Mouse (Mus musculus): ENCODE results near the gene Kcnk1.
A peak's percentile ranks its signal among the peaks of the same experiment; 100 is the strongest.

The Kcnk1 gene

GRCm38 (mm10) chr8:125995101-125995986, at the start of gene Kcnk1:
Gene Kcnk1, plus strand, starts transcription at chr8:125995170.
- DNase-seq (ENCODE audit: extremely low read depth, low read depth) = no peak

GRCm38 (mm10) chr8:125948696-125949308, 46.2 kb upstream of the Kcnk1 start:
- DNase-seq (ENCODE audit: extremely low read depth, low read depth) = no peak

GRCm38 (mm10) chr8:125950007-125950940, 44.7 kb upstream of the Kcnk1 start:
- peak; percentile 79 for DNase-seq (ENCODE audit: extremely low read depth, low read depth)

DNA sequence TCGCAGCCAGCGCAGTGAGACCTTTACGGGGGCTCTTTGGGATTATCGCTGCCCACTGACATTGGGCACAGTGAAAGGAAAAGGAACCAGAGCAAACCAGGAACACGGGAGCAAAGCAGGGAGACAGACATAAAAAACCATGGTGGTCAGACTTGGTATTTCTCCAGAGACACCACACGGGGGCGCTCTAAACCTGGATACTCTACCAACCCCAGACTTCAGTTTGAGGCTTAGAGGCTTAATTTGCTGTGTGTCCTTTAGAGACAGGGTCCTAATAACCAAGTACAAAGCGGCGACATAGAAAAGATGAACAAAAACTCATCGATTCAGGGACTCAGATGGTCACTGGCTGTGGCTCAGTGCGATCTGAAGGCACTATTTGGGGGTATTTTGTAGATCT, 39.3 kb upstream of the Kcnk1 start:
- DNase-seq (ENCODE audit: extremely low read depth, low read depth) = no peak

- no peak for DNase-seq (ENCODE audit: extremely low read depth, low read depth)
Observed at GRCm38 (mm10) chr8:125956796-125957195, 38.2 kb upstream of the Kcnk1 start.

DNA sequence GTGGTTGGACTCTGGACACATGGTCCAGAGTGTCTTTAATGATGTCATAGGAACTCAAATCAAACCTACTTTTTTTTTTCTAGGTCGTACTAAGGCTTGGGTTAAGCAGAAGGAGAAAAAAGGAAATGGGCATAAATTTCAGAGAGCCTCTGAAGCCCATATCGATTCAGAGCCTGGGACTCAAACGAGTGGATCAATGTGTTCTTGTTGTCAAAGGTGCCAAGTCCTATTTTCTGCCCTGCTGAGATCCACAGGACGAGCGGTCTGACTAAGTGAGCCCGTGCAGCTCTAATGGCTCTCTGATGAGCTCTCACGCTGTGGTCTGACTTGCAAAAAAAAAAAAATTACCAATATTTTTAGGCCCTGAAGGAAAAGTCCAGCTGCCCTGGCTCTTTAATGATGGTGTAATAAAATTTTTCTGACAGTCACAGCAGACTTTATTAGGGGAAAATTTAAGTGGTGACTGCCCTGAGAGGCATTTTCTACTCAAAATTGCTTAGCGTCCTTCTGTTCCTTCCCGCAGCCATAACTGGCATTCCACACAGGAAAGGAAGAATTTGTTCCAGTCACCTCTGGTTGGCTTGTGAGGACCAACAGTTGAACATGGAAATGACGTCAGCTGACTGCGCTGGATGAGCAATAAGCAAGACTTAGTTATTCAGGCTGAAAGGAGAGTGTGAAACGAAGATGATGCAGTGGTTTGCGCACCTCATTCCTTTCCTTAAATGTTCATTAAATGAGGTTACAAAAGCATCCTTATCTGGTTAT, 37.6 kb upstream of the Kcnk1 start:
- no peak for DNase-seq (ENCODE audit: extremely low read depth, low read depth)

- no peak for DNase-seq (ENCODE audit: extremely low read depth, low read depth)
Observed at GRCm38 (mm10) chr8:125957994-125958368, 37.0 kb upstream of the Kcnk1 start.

DNA sequence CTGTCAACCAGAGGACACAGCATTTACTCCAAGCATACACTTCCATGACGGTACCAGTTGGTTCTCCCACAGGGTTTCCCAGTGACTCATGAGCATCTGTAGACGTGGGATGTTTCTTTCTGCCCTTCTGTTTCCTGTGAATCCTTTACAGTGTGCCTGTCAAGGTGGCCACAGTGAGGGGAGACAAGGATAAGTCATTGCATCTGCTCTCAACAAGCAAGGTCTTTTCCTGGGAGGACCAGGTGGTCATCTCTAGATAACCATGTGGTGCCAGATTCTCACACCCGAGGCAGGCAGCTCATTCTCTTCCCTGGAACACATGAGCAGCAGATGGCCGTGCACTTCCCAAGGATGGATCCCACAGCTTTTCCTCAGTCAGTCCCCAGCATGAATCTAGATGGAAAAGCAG, 35.6 kb upstream of the Kcnk1 start:
- no peak for DNase-seq (ENCODE audit: extremely low read depth, low read depth)

DNA sequence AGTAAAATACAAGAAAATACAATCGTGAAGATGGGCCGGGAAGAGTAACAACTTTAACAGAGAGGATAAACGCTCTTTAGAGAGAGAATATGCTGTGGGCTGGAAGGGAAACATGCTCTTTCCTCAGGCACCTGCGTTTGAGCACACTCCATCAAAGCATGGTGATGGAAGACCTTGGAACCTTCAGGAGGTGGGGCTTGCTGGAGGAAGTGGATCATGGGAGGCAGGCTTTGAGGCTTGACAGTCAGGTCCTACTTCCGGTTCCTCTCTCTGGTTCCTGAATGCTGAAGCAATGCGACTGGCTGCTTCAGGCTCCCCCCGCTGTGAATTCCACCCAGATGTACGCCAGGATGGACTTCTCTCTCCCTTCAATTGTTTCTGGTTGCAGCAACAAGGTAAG, 34.9 kb upstream of the Kcnk1 start:
- DNase-seq (ENCODE audit: extremely low read depth, low read depth) = no peak

- DNase-seq (ENCODE audit: extremely low read depth, low read depth) = no peak
Observed at GRCm38 (mm10) chr8:125961790-125962189, 33.2 kb upstream of the Kcnk1 start.

DNA sequence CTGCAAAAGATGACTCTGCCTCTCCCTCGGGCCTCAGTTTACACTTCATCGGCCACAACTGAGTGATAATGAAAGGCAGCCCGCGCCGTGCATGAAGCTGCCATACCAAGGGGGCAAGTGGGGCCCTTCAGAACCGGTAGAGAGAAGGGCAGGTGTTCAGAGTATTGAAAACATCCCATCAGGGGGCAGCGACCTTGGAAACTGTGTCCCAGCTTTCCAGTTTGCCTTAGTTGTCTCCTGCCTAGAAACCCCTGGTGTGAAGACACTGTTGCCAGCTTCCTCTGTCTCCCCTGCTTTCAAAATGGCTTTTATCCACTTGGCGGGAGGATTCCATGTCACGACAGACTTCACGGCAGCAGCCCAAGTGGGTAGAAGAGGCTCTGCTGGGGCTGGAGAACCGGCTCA, 31.2 kb upstream of the Kcnk1 start:
- DNase-seq (ENCODE audit: extremely low read depth, low read depth) = no peak

GRCm38 (mm10) chr8:125971336-125971735, 23.6 kb upstream of the Kcnk1 start:
- no peak for DNase-seq (ENCODE audit: extremely low read depth, low read depth)

DNA sequence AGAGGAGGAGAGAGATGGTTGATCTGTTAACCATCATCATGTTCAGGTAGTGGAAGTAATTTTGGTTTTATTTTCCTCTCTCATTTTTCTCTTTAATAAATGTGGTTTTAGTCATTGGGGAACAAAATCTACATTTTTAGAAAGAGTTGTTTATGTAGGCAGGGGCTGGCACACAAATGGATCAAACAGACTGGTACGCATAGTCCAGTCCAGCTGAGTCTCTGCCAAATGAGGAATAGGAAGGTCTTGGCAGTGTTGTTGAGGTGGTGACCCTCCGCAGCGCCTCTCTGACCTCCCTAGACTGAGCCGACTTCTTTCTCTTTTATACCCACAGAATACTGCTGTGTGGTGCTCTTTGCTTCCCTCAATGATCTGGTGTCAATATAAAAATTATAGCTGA, 19.0 kb upstream of the Kcnk1 start:
- DNase-seq (ENCODE audit: extremely low read depth, low read depth) = no peak

DNA sequence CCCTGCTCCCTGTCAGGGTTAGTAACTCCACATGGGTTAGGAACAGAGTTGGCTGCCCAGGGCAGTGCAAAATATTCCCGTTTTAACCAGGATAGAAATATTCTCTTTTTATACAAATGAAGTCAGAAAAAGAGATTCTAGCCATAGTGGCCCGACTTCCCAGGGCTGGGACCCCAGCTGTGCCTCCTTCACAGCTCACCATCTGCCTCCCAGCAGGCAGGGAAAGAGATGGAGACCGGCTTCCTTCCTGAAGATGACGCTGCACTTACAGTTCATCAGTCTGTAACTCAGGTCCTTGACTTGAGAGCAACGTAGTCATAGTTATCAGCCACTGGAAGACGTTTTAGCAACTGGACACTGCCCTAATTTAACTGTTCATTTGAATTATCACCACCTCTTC, 14.1 kb upstream of the Kcnk1 start:
- no peak for DNase-seq (ENCODE audit: extremely low read depth, low read depth)

DNA sequence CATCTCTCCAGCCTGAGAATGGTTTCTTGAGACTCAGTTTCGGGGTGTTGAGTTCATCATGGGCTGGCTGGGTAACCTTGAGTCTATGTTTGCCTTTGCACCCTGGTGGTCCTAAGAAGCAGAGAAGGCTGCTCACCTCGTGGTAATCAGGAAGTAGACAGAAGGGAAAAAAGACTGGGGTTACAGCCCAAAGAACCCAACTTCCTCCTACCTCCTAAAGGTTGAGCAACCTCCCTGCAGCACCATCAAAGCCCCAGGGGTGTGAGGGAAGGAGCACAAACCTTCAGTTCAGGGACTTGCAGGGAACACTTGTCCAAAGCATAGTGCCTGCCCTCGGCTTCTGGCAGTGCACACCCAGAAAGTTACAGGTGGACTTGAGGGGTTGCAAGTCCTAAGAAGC, 11.5 kb upstream of the Kcnk1 start:
- no peak for DNase-seq (ENCODE audit: extremely low read depth, low read depth)

DNA sequence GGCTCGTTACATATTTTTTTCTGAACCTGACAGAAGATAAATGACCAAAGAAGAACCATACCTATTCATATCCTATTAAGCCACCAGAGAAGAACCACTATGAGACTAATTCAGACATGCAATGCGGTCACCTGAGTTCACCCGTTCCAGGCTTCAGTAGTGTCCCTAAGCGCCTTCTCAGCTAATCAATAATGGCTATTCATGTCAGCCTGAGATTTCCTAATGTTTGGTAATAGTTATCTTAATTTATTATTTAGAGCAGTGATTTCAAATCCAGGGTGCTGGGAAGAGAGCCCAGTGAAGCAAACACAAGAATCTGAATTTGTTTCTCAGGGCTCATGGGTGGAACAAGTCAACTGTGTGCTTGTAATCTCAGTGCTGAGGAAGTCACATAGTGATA, 10.8 kb upstream of the Kcnk1 start:
- no peak for DNase-seq (ENCODE audit: extremely low read depth, low read depth)

DNA sequence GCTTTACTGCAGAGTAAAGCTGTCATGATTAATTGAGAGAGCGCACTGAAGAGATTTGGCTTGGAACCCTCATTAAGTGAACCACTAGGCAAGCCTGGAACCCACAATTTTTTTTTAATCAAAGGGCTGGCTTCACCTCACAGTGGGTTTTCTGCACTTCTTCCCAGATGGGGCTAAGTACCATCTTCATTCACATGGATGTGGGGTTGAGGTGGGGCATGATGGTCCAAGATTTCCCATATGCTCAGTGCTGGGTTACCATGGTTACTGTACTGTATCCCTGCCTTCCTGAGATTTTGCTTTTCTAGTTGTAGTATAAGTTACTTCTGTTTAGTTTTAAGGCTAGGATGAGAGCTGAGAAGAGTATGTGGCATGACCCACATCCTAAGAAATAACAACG, 9.6 kb upstream of the Kcnk1 start:
- DNase-seq (ENCODE audit: extremely low read depth, low read depth) = no peak

DNA sequence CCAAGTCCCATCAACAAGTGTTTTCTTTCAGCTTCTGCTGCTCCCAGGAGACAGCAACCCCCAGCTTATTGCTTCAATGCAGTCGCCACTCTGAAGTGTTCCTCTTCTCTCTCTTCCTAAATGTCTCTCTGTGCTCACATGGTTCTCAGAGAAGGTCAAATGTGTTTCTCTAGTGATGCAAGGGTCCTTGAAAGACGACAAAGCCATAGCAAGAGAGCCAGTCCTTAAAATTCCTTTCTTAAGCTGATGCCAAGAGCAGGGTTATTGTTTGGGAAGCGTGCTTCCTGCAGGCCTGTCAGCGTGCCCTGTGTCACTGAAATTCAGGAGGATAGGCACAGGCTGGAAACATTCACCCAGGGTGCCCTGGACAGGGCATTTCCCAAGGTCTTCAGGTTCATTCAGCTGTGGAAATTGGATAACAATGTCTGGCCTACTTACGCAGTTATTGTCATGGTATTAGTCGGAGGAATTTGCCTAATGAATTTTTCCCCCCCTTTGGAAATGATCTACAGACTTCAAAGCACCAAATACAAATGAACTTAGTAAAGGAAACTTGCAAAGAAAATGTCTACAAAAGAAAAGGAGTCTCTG, 7.9 kb upstream of the Kcnk1 start:
- no peak for DNase-seq (ENCODE audit: extremely low read depth, low read depth)

- no peak for DNase-seq (ENCODE audit: extremely low read depth, low read depth)
Observed at GRCm38 (mm10) chr8:125987996-125988395, 7.0 kb upstream of the Kcnk1 start.

GRCm38 (mm10) chr8:125993636-125994035, 1.3 kb upstream of the Kcnk1 start:
- DNase-seq (ENCODE audit: extremely low read depth, low read depth) = no peak

Measured in MEL-GATA-1-ER (cell line).